Mouse (Mus musculus) CH12.LX (cell line): Measurements from ENCODE around the gene Il13ra1. TPM values are rescaled to one million over a fixed set of nuclear protein-coding genes. Genes with fewer than 3 reads are reported as not detected.

Experiments used
- DNase-seq: peaks from one replicate; pipeline ENCODE4 v3.0.0-alpha.2; 2013; ENCODE audit errors: extremely low read depth
- H3K27ac ChIP-seq: 2 replicates; pipeline ENCODE4 v1.5.1; 2012; ENCODE audit warnings: low read depth, mild to moderate bottlenecking, control low read depth, moderate library complexity; ENCODE audit not compliant: insufficient read depth
- H3K27me3 ChIP-seq: replicated peaks from 2 replicates; pipeline ENCODE3; 2012; ENCODE audit warnings: inconsistent platforms
- H3K36me3 ChIP-seq, 2 experiments: replicated peaks in 1 of 2; 2 replicates each; pipeline versions ENCODE3 to v1.6.1; 2012; ENCODE audit warnings: inconsistent platforms in 1 of 2, low read length in 1 of 2, mild to moderate bottlenecking in 1 of 2, mixed read lengths in 1 of 2, moderate library complexity in 1 of 2; ENCODE audit not compliant: control insufficient read depth in 1 of 2, insufficient read depth in 1 of 2
- H3K4me1 ChIP-seq, 2 experiments: 2 replicates each; pipeline ENCODE4 v1.6.1; 2012; ENCODE audit warnings: inconsistent platforms in 1 of 2, moderate library complexity in 1 of 2; ENCODE audit not compliant: insufficient read depth in 2 of 2, control insufficient read depth in 1 of 2
- H3K4me2 ChIP-seq: 2 replicates; pipeline ENCODE4 v1.6.1; 2012; ENCODE audit warnings: low read depth, mild to moderate bottlenecking, control low read depth; ENCODE audit not compliant: poor library complexity, insufficient read depth, severe bottlenecking
- H3K4me3 ChIP-seq, 3 experiments: fragments of 150-350 bp in 1 of 3; sonication (generic) in 1 of 3; replicated peaks in 1 of 3; 2 replicates each; pipeline versions ENCODE3 to v1.5.1; 2011 to 2012; ENCODE audit warnings: low read depth in 2 of 3, low read length in 2 of 3, mild to moderate bottlenecking in 2 of 3, moderate library complexity in 2 of 3, control low read depth in 1 of 3, improper control_type of control experiment in 1 of 3, inconsistent platforms in 1 of 3, mixed read lengths in 1 of 3; ENCODE audit not compliant: poor library complexity in 1 of 3
- H3K79me2 ChIP-seq: replicated peaks from 2 replicates; pipeline ENCODE4 v1.6.1; 2012; ENCODE audit warnings: mild to moderate bottlenecking, moderate library complexity; ENCODE audit not compliant: control insufficient read depth, poor library complexity, insufficient read depth, severe bottlenecking; ENCODE audit errors: extremely low read depth
- H3K9ac ChIP-seq: 2 replicates; pipeline ENCODE4 v1.6.1; 2012; ENCODE audit warnings: low read depth, mild to moderate bottlenecking, control low read depth, moderate library complexity; ENCODE audit not compliant: insufficient read depth
- H3K9me3 ChIP-seq: replicated peaks from 2 replicates; pipeline ENCODE3; 2012; ENCODE audit warnings: low read length, inconsistent platforms, mixed read lengths
- CHD1 ChIP-seq: IDR thresholded peaks from 2 replicates; pipeline ENCODE4 v1.6.1; 2012; ENCODE audit warnings: low read depth, low read length, improper control_type of control experiment, inconsistent platforms
- CHD2 ChIP-seq: IDR thresholded peaks from 2 replicates; pipeline ENCODE4 v1.6.1; 2011; ENCODE audit warnings: low read length, improper control_type of control experiment
- CTCF ChIP-seq, 2 experiments: IDR thresholded peaks in 1 of 2; conservative IDR thresholded peaks in 1 of 2; 2 replicates each; pipeline ENCODE4 v1.5.1; 2011 to 2012; ENCODE audit warnings: low read depth in 2 of 2, low read length in 2 of 2, improper control_type of control experiment in 1 of 2, inconsistent platforms in 1 of 2, mild to moderate bottlenecking in 1 of 2, moderate library complexity in 1 of 2
- ELF1 ChIP-seq: IDR thresholded peaks from 2 replicates; pipeline ENCODE4 v1.6.1; 2014; ENCODE audit warnings: low read depth, mild to moderate bottlenecking, inconsistent platforms, low read length, improper control_type of control experiment
- EP300 ChIP-seq: IDR thresholded peaks from 2 replicates; pipeline ENCODE4 v1.6.1; 2011; ENCODE audit warnings: low read length, improper control_type of control experiment
- ETS1 ChIP-seq: conservative IDR thresholded peaks from 2 replicates; pipeline ENCODE4 v1.6.1; 2012; ENCODE audit warnings: low read depth, mild to moderate bottlenecking, inconsistent platforms, low read length, improper control_type of control experiment, moderate library complexity
- HCFC1 ChIP-seq: IDR thresholded peaks from 2 replicates; pipeline ENCODE4 v1.6.1; 2012; ENCODE audit warnings: low read depth, mild to moderate bottlenecking, inconsistent platforms, low read length, improper control_type of control experiment
- IRF4 ChIP-seq: IDR thresholded peaks from 2 replicates; pipeline ENCODE4 v1.6.1; 2014; ENCODE audit warnings: low read depth, mild to moderate bottlenecking, inconsistent platforms, low read length, improper control_type of control experiment
- MAFK ChIP-seq: IDR thresholded peaks from 2 replicates; pipeline ENCODE4 v1.6.1; 2011; ENCODE audit warnings: low read length, improper control_type of control experiment; ENCODE audit not compliant: insufficient replicate concordance
- MXI1 ChIP-seq: IDR thresholded peaks from 2 replicates; pipeline ENCODE4 v1.6.1; 2011; ENCODE audit warnings: mild to moderate bottlenecking, low read depth, low read length, improper control_type of control experiment
- NELFE ChIP-seq: IDR thresholded peaks from 2 replicates; pipeline ENCODE4 v1.6.1; 2011; ENCODE audit warnings: low read depth, low read length, improper control_type of control experiment
- PAX5 ChIP-seq: IDR thresholded peaks from 2 replicates; pipeline ENCODE4 v1.6.1; 2012; ENCODE audit warnings: low read length, inconsistent platforms, mixed read lengths
- SMC3 ChIP-seq: IDR thresholded peaks from 2 replicates; pipeline ENCODE4 v1.6.1; 2011; ENCODE audit warnings: low read depth, low read length, improper control_type of control experiment
- TCF12 ChIP-seq: IDR thresholded peaks from 2 replicates; pipeline ENCODE4 v1.6.1; 2014; ENCODE audit warnings: low read depth, mild to moderate bottlenecking, inconsistent platforms, low read length, improper control_type of control experiment
- USF2 ChIP-seq: conservative IDR thresholded peaks from 2 replicates; pipeline ENCODE4 v1.6.1; 2011; ENCODE audit warnings: low read depth, low read length, improper control_type of control experiment
- ZC3H11A ChIP-seq: IDR thresholded peaks from 2 replicates; pipeline ENCODE4 v1.6.1; 2012; ENCODE audit warnings: low read depth, mild to moderate bottlenecking, inconsistent platforms, low read length, improper control_type of control experiment
- dilution Hi-C: fragments of 300-500 bp; cut with MboI; formaldehyde crosslinking; loops from 2 replicates; pipeline ENCODE4 v1.14.3; 2020; ENCODE audit warnings: low sequenced_read_pairs; ENCODE audit not compliant: extremely low pct_unique_long_range_greater_than_20kb, extremely low pct_ligation_motif_present
- in situ Hi-C: fragments of 300-500 bp; cut with MboI; formaldehyde crosslinking; loops from 3 replicates; pipeline ENCODE4 v1.14.3; 2019; ENCODE audit warnings: low sequenced_read_pairs, low pct_ligation_motif_present, low pct_unique_long_range_greater_than_20kb, mixed read lengths
- polyA plus RNA-seq: library from polyadenylated mRNA; unstranded; fragments of >175 nt; gene quantifications from 2 replicates; pipeline ENCODE4 v1.2.1, GENCODE M21; 2012; ENCODE audit warnings: low read depth; ENCODE audit not compliant: insufficient read length
- total RNA-seq, 2 experiments: library from RNA; depleted of rRNA; stranded (reverse); fragments of 300-350 nt in 1 of 2; fragments of >200 nt in 1 of 2; gene quantifications; 2 replicates each; pipeline ENCODE4 v1.2.3; 2012 to 2014

The Il13ra1 gene
- total and polyA plus RNA-seq, 3 experiments, result 0.21 to 1.6 (median 0.59) TPM

DNA sequence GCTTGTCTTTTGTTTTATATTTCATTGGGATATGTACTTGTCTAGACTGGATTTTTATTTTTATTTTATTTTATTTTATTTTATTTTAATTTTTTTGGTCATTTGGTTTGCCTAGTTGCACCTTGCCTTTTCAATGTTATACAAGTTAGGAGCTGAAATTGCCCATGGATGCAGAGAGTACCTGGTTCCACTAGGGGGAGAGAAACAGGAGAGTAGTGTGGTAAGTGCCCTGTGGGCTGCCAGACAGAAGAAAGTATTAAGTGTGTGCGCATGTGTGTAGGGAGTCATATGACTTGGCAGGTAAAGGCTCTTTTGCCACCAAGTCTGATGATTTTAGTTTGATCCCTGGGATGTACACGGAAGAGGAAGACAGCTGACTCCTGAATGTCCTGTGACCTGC is 97.6 kb downstream of the Il13ra1 start:
- Histone ChIP-seq H3K4me2 (no peak overlapping the region), H3K79me2 (no peaks in the 10 kb centered on the region), H3K27me3 (no peaks in the 10 kb centered on the region), H3K27ac (no peak overlapping the region), H3K4me1 (no peaks in the 10 kb centered on the region), H3K9ac (no peak overlapping the region), H3K9me3 (no peaks in the 10 kb centered on the region), H3K36me3 (no peaks in the 10 kb centered on the region), H3K4me3 (no peak overlapping the region)
- TF ChIP-seq CTCF (conservative IDR thresholded peaks at IDR 0.05 in 1 of 2, IDR thresholded peaks at IDR 0.05 in 1 of 2; ENCODE audit: low read depth in 2 of 2, low read length in 2 of 2), result peak; percentile 12 to 30; a peak in 2 of 4 replicates
- TF ChIP-seq TCF12, result no peak
- dilution Hi-C loops (no loop called here), in situ Hi-C loops (no loop called here)
- DNase-seq, result peak; percentile 1

- no peak for DNase-seq
- Histone ChIP-seq H3K79me2 (no peaks in the 10 kb centered on the region), H3K9ac (no peak overlapping the region), H3K9me3 (no peaks in the 10 kb centered on the region), H3K4me3 (no peak overlapping the region), H3K4me2 (no peak overlapping the region), H3K27me3 (no peaks in the 10 kb centered on the region), H3K4me1 (no peaks in the 10 kb centered on the region), H3K36me3 (no peaks in the 10 kb centered on the region), H3K27ac (no peak overlapping the region)
- dilution Hi-C loops, result no loop called here
- in situ Hi-C loops, result no loop called here
- TF ChIP-seq SMC3, result no peak
- no peak for TF ChIP-seq TCF12
- no peak for TF ChIP-seq HCFC1
- no peak for TF ChIP-seq USF2
- no peak for TF ChIP-seq MAFK
- no peak for TF ChIP-seq MXI1
- TF ChIP-seq EP300, result no peak
- no peak for TF ChIP-seq ZC3H11A
- no peak for TF ChIP-seq PAX5
- TF ChIP-seq CHD2, result no peak
- TF ChIP-seq ELF1, result no peak
- TF ChIP-seq NELFE, result no peak
- TF ChIP-seq CHD1, result no peak
- TF ChIP-seq ETS1, result no peak
- no peak for TF ChIP-seq IRF4
Measured at GRCm38 (mm10) chrX:36211216-36211615, 99.3 kb downstream of the Il13ra1 start.

Other genes starting within 250 kb of the Il13ra1 start
- gene Dock11, start 223.3 kb upstream of the Il13ra1 start, total RNA-seq (2012; rRNA removed), result 25.1 and 25.4 TPM in 2 replicates
- gene Dock11, start 223.3 kb upstream of the Il13ra1 start, total RNA-seq (2014; rRNA removed), result 47.6 and 61.0 TPM in 2 replicates
- 30.4 and 31.8 TPM in 2 replicates for gene Dock11, start 223.3 kb upstream of the Il13ra1 start, polyA plus RNA-seq
- gene Zcchc12, start 83.8 kb downstream of the Il13ra1 start, total RNA-seq (2012; rRNA removed), result not detected in 2 replicates
- not detected in 2 replicates for gene Zcchc12, start 83.8 kb downstream of the Il13ra1 start, total RNA-seq (2014; rRNA removed)
- gene Zcchc12, start 83.8 kb downstream of the Il13ra1 start, polyA plus RNA-seq, result not detected in 2 replicates
- gene Lonrf3, start 216.2 kb downstream of the Il13ra1 start, total RNA-seq (2012; rRNA removed), result not detected in 2 replicates
- gene Lonrf3, start 216.2 kb downstream of the Il13ra1 start, total RNA-seq (2014; rRNA removed), result not detected in 2 replicates
- gene Lonrf3, start 216.2 kb downstream of the Il13ra1 start, polyA plus RNA-seq, result not detected in 2 replicates